Comparison of ENCODE assay signal across 8 mouse cellular contexts in genomic region chr14:55536116-55536745, GRCm38 (mm10). TPM values are rescaled to one million over a fixed set of nuclear protein-coding genes. Genes with fewer than 3 reads are reported as not detected.
DNase-seq lines count a peak whose midpoint lies in the region; ATAC-seq and TF ChIP-seq lines count a peak whose summit lies in the region.

No protein-coding gene starts in this region.

- ATAC-seq in heart, postnatal 0 days (ENCODE audit: insufficient read depth, low read depth), result no peak
- no peak for ATAC-seq in liver, embryonic 14.5 days (ENCODE audit: insufficient read depth)

- TF ChIP-seq CTCF in heart, postnatal 0 days (IDR thresholded peaks at IDR 0.05; ENCODE audit: low read depth), result peak; percentile 83
- peak; percentile 72 for TF ChIP-seq CTCF in brain, embryonic 14.5 days (IDR thresholded peaks at IDR 0.05; ENCODE audit: borderline replicate concordance, extremely low read depth, insufficient read depth, insufficient read length)
- TF ChIP-seq CTCF in liver, embryonic 14.5 days (IDR thresholded peaks at IDR 0.05; ENCODE audit: low read depth), result peak; percentile 97

- H3K4me3 ChIP-seq in heart, postnatal 0 days (ENCODE audit: low read depth, low read length), result no peak overlapping the region
- H3K4me3 ChIP-seq in heart, embryonic 10.5 days, result no peak overlapping the region
- H3K4me3 ChIP-seq in liver, embryonic 14.5 days (ENCODE audit: insufficient read depth in 1 of 2, low read depth in 2 of 2, low read length in 2 of 2), result no peak overlapping the region

- no peaks in the 10 kb centered on the region for H3K9me3 ChIP-seq in heart, postnatal 0 days (replicated peaks; ENCODE audit: control insufficient read depth, low read length)
- no peaks in the 10 kb centered on the region for H3K9me3 ChIP-seq in heart, embryonic 10.5 days
- H3K9me3 ChIP-seq in liver, embryonic 14.5 days (ENCODE audit: control insufficient read depth, low read length), result no peaks in the 10 kb centered on the region

- no peak for DNase-seq in heart, postnatal 0 days (ENCODE audit: low spot score)
- DNase-seq in heart, embryonic 10.5 days (ENCODE audit: low spot score), result no peak
- DNase-seq in right cerebral cortex, postnatal 14 days, result peak; percentile 50
- no peak for DNase-seq in right cerebral cortex, adult 18-20 months
- peak; percentile 37 for DNase-seq in brain, embryonic 14.5 days (ENCODE audit: low read depth)
- no peak for DNase-seq in liver, embryonic 14.5 days (ENCODE audit: low read depth in 3 of 3, low spot score in 3 of 3)
- DNase-seq in testis, postnatal 10 days (ENCODE audit: low spot score), result peak; percentile 72
- no peak for DNase-seq in gastrocnemius, postnatal 36 days

- TF ChIP-seq POLR2A in brain, embryonic 14.5 days (IDR thresholded peaks at IDR 0.05; ENCODE audit: borderline replicate concordance, extremely low read depth, insufficient read depth, insufficient read length, poor library complexity, severe bottlenecking), result no peak

- H3K36me3 ChIP-seq in heart, postnatal 0 days (replicated peaks; ENCODE audit: control insufficient read depth, insufficient read depth, low read length), result no peaks in the 10 kb centered on the region
- H3K36me3 ChIP-seq in heart, embryonic 10.5 days, result no peaks in the 10 kb centered on the region
- H3K36me3 ChIP-seq in liver, embryonic 14.5 days (replicated peaks; ENCODE audit: control insufficient read depth, insufficient read depth, low read depth), result no peaks in the 10 kb centered on the region

- H3K27ac ChIP-seq in heart, postnatal 0 days (ENCODE audit: low read depth), result no peak overlapping the region
- no peak overlapping the region for H3K27ac ChIP-seq in heart, embryonic 10.5 days
- H3K27ac ChIP-seq in liver, embryonic 14.5 days, result no peak overlapping the region

- intact Hi-C loops in gastrocnemius, postnatal 36 days (cut with DNase I), result no loop called here

- no peak overlapping the region for H3K4me2 ChIP-seq in heart, postnatal 0 days (ENCODE audit: low read depth, low read length)
- H3K4me2 ChIP-seq in liver, embryonic 14.5 days (ENCODE audit: low read depth), result no peak overlapping the region

- TF ChIP-seq EP300 in heart, postnatal 0 days (IDR thresholded peaks at IDR 0.05; ENCODE audit: low read depth), result no peak
- no peak for TF ChIP-seq EP300 in liver, embryonic 14.5 days (IDR thresholded peaks at IDR 0.05; ENCODE audit: low read depth)

- no peaks in the 10 kb centered on the region for H3K27me3 ChIP-seq in heart, postnatal 0 days (ENCODE audit: control insufficient read depth, insufficient read depth, low read length)
- no peaks in the 10 kb centered on the region for H3K27me3 ChIP-seq in heart, embryonic 10.5 days (ENCODE audit: insufficient read depth, poor library complexity, severe bottlenecking)
- no peaks in the 10 kb centered on the region for H3K27me3 ChIP-seq in liver, embryonic 14.5 days (ENCODE audit: control insufficient read depth, insufficient read depth, low read length)

- 41% methylated on average over 6 of the region's 6 CpGs for WGBS in heart, postnatal 0 days
- WGBS in heart, embryonic 10.5 days, result 41% methylated on average over 6 of the region's 6 CpGs
- WGBS in liver, embryonic 14.5 days (ENCODE audit: insufficient replicate concordance), result 48% methylated on average over 6 of the region's 6 CpGs

- peaks cover 8% of the 10 kb centered on the region for H3K4me1 ChIP-seq in heart, postnatal 0 days (ENCODE audit: control insufficient read depth, insufficient read depth)
- peaks cover 18% of the 10 kb centered on the region for H3K4me1 ChIP-seq in heart, embryonic 10.5 days
- H3K4me1 ChIP-seq in liver, embryonic 14.5 days (replicated peaks; ENCODE audit: control insufficient read depth in 2 of 2, insufficient read depth in 2 of 2, low read length in 1 of 2), result peaks cover 17 to 22% of the 10 kb centered on the region in 2 experiments

- H3K9ac ChIP-seq in heart, postnatal 0 days (replicated peaks; ENCODE audit: low read depth, low read length), result no peak overlapping the region
- H3K9ac ChIP-seq in liver, embryonic 14.5 days (replicated peaks), result no peak overlapping the region

RNA-seq across cellular contexts. Expression of gene Pck2, which starts 3.8 kb away (rescaled TPM):
- total RNA-seq in heart, postnatal 0 days (2014; rRNA removed; ENCODE audit: low replicate concordance), result 48.3 and 85.2 TPM in 2 replicates
- polyA plus RNA-seq in heart, postnatal 0 days (2015; fragmentation: Nextera tagmentation; extraction: Ambion mirVana), result 22.6 and 24.2 TPM in 2 replicates
- polyA plus RNA-seq in heart, embryonic 10.5 days (2016; fragmentation: Nextera tagmentation; extraction: Ambion mirVana), result 31.5 and 32.5 TPM in 2 replicates
- polyA plus RNA-seq in brain, embryonic 14.5 days (2012; rRNA removed), result 21.5 and 23.2 TPM in 2 replicates
- polyA plus RNA-seq in liver, embryonic 14.5 days (2012; rRNA removed), result 19.6 and 21.9 TPM in 2 replicates
- 15.6 and 20.6 TPM in 2 replicates for polyA plus RNA-seq in liver, embryonic 14.5 days (2014; fragmentation: Nextera tagmentation; extraction: Ambion mirVana)
- total RNA-seq in gastrocnemius, postnatal 36 days (2021), result 1 to 10 TPM; 4.2 to 4.5 TPM

RNA-seq across cellular contexts. Expression of gene Nrl, which starts 11.4 kb away (rescaled TPM):
- total RNA-seq in heart, postnatal 0 days (2014; rRNA removed; ENCODE audit: low replicate concordance), result not detected in 2 replicates
- not detected in 2 replicates for polyA plus RNA-seq in heart, postnatal 0 days (2015; fragmentation: Nextera tagmentation; extraction: Ambion mirVana)
- polyA plus RNA-seq in heart, embryonic 10.5 days (2016; fragmentation: Nextera tagmentation; extraction: Ambion mirVana), result not detected in 2 replicates
- polyA plus RNA-seq in brain, embryonic 14.5 days (2012; rRNA removed), result 0.56 and 0.69 TPM in 2 replicates
- not detected in 2 replicates for polyA plus RNA-seq in liver, embryonic 14.5 days (2012; rRNA removed)
- polyA plus RNA-seq in liver, embryonic 14.5 days (2014; fragmentation: Nextera tagmentation; extraction: Ambion mirVana), result not detected in 2 replicates
- not detected for total RNA-seq in gastrocnemius, postnatal 36 days (2021)

RNA-seq across cellular contexts. Expression of gene Dcaf11, which starts 23.6 kb away (rescaled TPM):
- total RNA-seq in heart, postnatal 0 days (2014; rRNA removed; ENCODE audit: low replicate concordance), result 74.4 and 84.9 TPM in 2 replicates
- 75.2 and 81.6 TPM in 2 replicates for polyA plus RNA-seq in heart, postnatal 0 days (2015; fragmentation: Nextera tagmentation; extraction: Ambion mirVana)
- polyA plus RNA-seq in heart, embryonic 10.5 days (2016; fragmentation: Nextera tagmentation; extraction: Ambion mirVana), result 69.9 and 75.2 TPM in 2 replicates
- polyA plus RNA-seq in brain, embryonic 14.5 days (2012; rRNA removed), result 111 and 112 TPM in 2 replicates
- 25.4 and 30.9 TPM in 2 replicates for polyA plus RNA-seq in liver, embryonic 14.5 days (2012; rRNA removed)
- polyA plus RNA-seq in liver, embryonic 14.5 days (2014; fragmentation: Nextera tagmentation; extraction: Ambion mirVana), result 47.5 and 51.2 TPM in 2 replicates
- 100 to 1,000 TPM; 102 to 123 TPM for total RNA-seq in gastrocnemius, postnatal 36 days (2021)

RNA-seq across cellular contexts. Expression of gene A730061H03Rik, which starts 24.0 kb away (rescaled TPM):
- total RNA-seq in heart, postnatal 0 days (2014; rRNA removed; ENCODE audit: low replicate concordance), result 15.5 TPM in 1 of 2 replicates, not detected in the other
- polyA plus RNA-seq in heart, postnatal 0 days (2015; fragmentation: Nextera tagmentation; extraction: Ambion mirVana), result 1.3 and 1.4 TPM in 2 replicates
- 1.3 TPM in 1 of 2 replicates, not detected in the other for polyA plus RNA-seq in heart, embryonic 10.5 days (2016; fragmentation: Nextera tagmentation; extraction: Ambion mirVana)
- 0.92 and 1.3 TPM in 2 replicates for polyA plus RNA-seq in brain, embryonic 14.5 days (2012; rRNA removed)
- 0.95 and 1.3 TPM in 2 replicates for polyA plus RNA-seq in liver, embryonic 14.5 days (2012; rRNA removed)
- 1.8 and 2.1 TPM in 2 replicates for polyA plus RNA-seq in liver, embryonic 14.5 days (2014; fragmentation: Nextera tagmentation; extraction: Ambion mirVana)
- total RNA-seq in gastrocnemius, postnatal 36 days (2021), result not detected

RNA-seq across cellular contexts. Expression of gene Cpne6, which starts 26.0 kb away (rescaled TPM):
- 0.08 TPM in 1 of 2 replicates, not detected in the other for total RNA-seq in heart, postnatal 0 days (2014; rRNA removed; ENCODE audit: low replicate concordance)
- polyA plus RNA-seq in heart, postnatal 0 days (2015; fragmentation: Nextera tagmentation; extraction: Ambion mirVana), result 0.08 and 0.26 TPM in 2 replicates
- polyA plus RNA-seq in heart, embryonic 10.5 days (2016; fragmentation: Nextera tagmentation; extraction: Ambion mirVana), result 0.36 and 0.41 TPM in 2 replicates
- 6.7 and 9.5 TPM in 2 replicates for polyA plus RNA-seq in brain, embryonic 14.5 days (2012; rRNA removed)
- 0.05 and 0.06 TPM in 2 replicates for polyA plus RNA-seq in liver, embryonic 14.5 days (2012; rRNA removed)
- not detected in 2 replicates for polyA plus RNA-seq in liver, embryonic 14.5 days (2014; fragmentation: Nextera tagmentation; extraction: Ambion mirVana)
- total RNA-seq in gastrocnemius, postnatal 36 days (2021), result not detected

Comparison
In these comparisons a context has a peak if more than half of its experiments do, and no peak if none do; other contexts are left out.
1. DNase-seq: peak in right cerebral cortex, postnatal 14 days (single experiment), brain, embryonic 14.5 days (single experiment) and testis, postnatal 10 days (single experiment); none in heart, postnatal 0 days (single experiment), heart, embryonic 10.5 days (single experiment), right cerebral cortex, adult 18-20 months (single experiment), liver, embryonic 14.5 days (0 of 3) and gastrocnemius, postnatal 36 days (0 of 2).
2. Peak in every context shown above with its lines, with median percentiles within 50 percentile points of each other: CTCF ChIP-seq.